Mouse (Mus musculus): ENCODE measurements around the gene Scgb1b7.
"Not testable (repeated sequence)": the region's sequence is repeated elsewhere in the genome, so short reads cannot be mapped to it uniquely, and the experiment has no call there.

The Scgb1b7 gene

GRCm38 (mm10) chr7:31712365-31712764, at the start of gene Scgb1b7:
Gene Scgb1b7 (plus strand): TSS chr7:31712665.
- not testable (repeated sequence) for DNase-seq (ENCODE audit: low spot score)

- not testable (repeated sequence) for DNase-seq (ENCODE audit: low spot score)
These were observed 6.8 kb upstream of the Scgb1b7 start, which contains the start of gene Scgb2b7 for GRCm38 (mm10) chr7:31705657-31706056. Gene Scgb2b7 (minus strand): TSS chr7:31705757.
